Mouse (Mus musculus) heart, embryonic 16.5 days (tissue): ENCODE results near the gene Gng11. TPM values are rescaled to one million over a fixed set of nuclear protein-coding genes. Genes with fewer than 3 reads are reported as not detected.

ENCODE experiments used
- ATAC-seq: fragments of 200-750 bp; cut with Nextera tagmentation; replicated peaks from 2 replicates; pipeline ENCODE4 v1.8.0; 2017; ENCODE audit warnings: moderate number of reproducible peaks; ENCODE audit not compliant: insufficient read depth, low FRiP score; ENCODE audit errors: extremely low read depth
- H3K27ac ChIP-seq: fragments of 300-500 bp; sonication (generic); 2 replicates; pipeline ENCODE4 v1.5.1; 2014; ENCODE audit warnings: mild to moderate bottlenecking, low read length, control low read depth, moderate library complexity
- H3K27me3 ChIP-seq: fragments of 300-500 bp; sonication (generic); 2 replicates; pipeline ENCODE4 v1.6.1; 2014; ENCODE audit warnings: low read length, mixed read lengths; ENCODE audit not compliant: control insufficient read depth, insufficient read depth
- H3K36me3 ChIP-seq: fragments of 300-500 bp; sonication (generic); 2 replicates; pipeline ENCODE4 v1.6.1; 2014; ENCODE audit not compliant: control insufficient read depth, insufficient read depth
- H3K4me1 ChIP-seq: fragments of 300-500 bp; sonication (generic); 2 replicates; pipeline ENCODE4 v1.6.1; 2014; ENCODE audit warnings: low read length, mixed read lengths; ENCODE audit not compliant: control insufficient read depth, insufficient read depth
- H3K4me2 ChIP-seq: fragments of 300-500 bp; sonication (generic); 2 replicates; pipeline ENCODE4 v1.6.1; 2014; ENCODE audit warnings: low read depth, mild to moderate bottlenecking, control low read depth, low read length
- H3K4me3 ChIP-seq: fragments of 300-500 bp; sonication (generic); 2 replicates; pipeline ENCODE4 v1.5.1; 2014; ENCODE audit warnings: mild to moderate bottlenecking, control low read depth, low read length
- H3K9ac ChIP-seq: fragments of 300-500 bp; sonication (generic); 2 replicates; pipeline ENCODE4 v1.6.1; 2014; ENCODE audit warnings: low read length, control low read depth
- H3K9me3 ChIP-seq: fragments of 300-500 bp; sonication (generic); replicated peaks from 2 replicates; pipeline ENCODE4 v1.6.1; 2016; ENCODE audit warnings: low read length; ENCODE audit not compliant: control insufficient read depth
- WGBS: fragments of 180-500 bp; shearing (Covaris S2); extraction: QIAGEN DNeasy Blood & Tissue Kit; methylation state at CpG from one replicate; pipeline ENCODE4 v1.1.7; 2014; 5-methylcytosine and 5-hydroxymethylcytosine counted together
- polyA plus RNA-seq: library from polyadenylated mRNA; unstranded; fragments of >200 nt; fragmentation: Nextera tagmentation; extraction: Ambion mirVana; gene quantifications from 2 replicates; pipeline ENCODE4 v1.2.1, GENCODE M21; 2015

The Gng11 gene
- polyA plus RNA-seq, 1 experiment from 2014 or later, result 108 TPM

DNA sequence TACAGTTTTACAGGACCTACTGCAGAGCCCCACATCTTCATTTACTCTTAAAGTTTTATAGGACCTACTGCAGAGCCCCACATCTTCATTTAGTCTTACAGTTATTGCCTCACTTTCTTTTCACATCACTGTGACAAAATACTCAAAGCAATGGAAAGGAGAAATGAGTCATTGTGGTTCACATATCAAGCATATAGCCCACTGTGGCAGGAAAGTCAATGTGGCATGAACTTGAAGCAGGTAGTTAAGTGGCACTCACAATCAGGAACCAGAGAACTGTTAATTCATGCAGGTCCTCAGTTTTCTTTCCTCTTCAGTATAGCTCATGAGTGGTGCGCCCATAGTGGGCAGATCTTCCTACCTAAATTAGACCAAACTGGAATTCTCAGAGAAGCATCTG lies 43.5 kb downstream of the Gng11 start:
- Histone ChIP-seq H3K27me3 (no peaks in the 10 kb centered on the region), H3K36me3 (no peaks in the 10 kb centered on the region), H3K9me3 (no peaks in the 10 kb centered on the region), H3K27ac (no peak overlapping the region), H3K4me1 (no peaks in the 10 kb centered on the region), H3K4me2 (no peak overlapping the region), H3K9ac (no peak overlapping the region), H3K4me3 (no peak overlapping the region)
- ATAC-seq, result no peak
- WGBS, result 86% methylated on average over 1 of the region's 1 CpGs

- Histone ChIP-seq H3K27ac (no peak overlapping the region), H3K36me3 (no peaks in the 10 kb centered on the region), H3K9ac (no peak overlapping the region), H3K9me3 (no peaks in the 10 kb centered on the region), H3K4me1 (no peaks in the 10 kb centered on the region), H3K4me3 (no peak overlapping the region), H3K27me3 (no peaks in the 10 kb centered on the region), H3K4me2 (no peak overlapping the region)
- WGBS, result 44% methylated on average over 1 of the region's 1 CpGs
- no peak for ATAC-seq
These were observed 49.1 kb downstream of the Gng11 start for GRCm38 (mm10) chr6:4052843-4053242.

DNA sequence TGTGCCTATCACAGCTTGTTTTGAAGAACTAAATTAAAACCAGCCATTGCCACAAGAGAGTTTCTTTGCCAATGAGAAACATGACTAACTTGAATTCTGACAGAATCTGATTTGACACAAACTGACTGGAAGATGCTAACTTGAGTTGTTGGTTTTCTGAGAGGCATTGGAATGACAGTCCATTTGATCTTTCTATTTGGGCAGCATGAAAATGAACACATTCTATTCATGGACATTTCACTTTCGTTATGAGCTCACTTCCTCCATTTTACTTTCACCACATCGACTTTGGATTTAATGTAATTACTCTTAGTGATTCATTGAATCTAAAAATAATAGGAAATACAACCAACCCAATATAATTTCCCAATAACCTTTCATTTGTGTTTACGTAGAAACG lies 50.7 kb downstream of the Gng11 start:
- Histone ChIP-seq H3K4me2 (no peak overlapping the region), H3K9me3 (no peaks in the 10 kb centered on the region), H3K27ac (no peak overlapping the region), H3K4me1 (no peaks in the 10 kb centered on the region), H3K27me3 (no peaks in the 10 kb centered on the region), H3K9ac (no peak overlapping the region), H3K4me3 (no peak overlapping the region), H3K36me3 (no peaks in the 10 kb centered on the region)
- no peak for ATAC-seq
- WGBS, result 78% methylated on average over 4 of the region's 4 CpGs

Other genes with a start within 250 kb of the Gng11 start
- 0.15 and 0.18 TPM in 2 replicates for gene Calcr, start 239.2 kb upstream of the Gng11 start, polyA plus RNA-seq
- 4.0 and 5.1 TPM in 2 replicates for gene Tfpi2, start 15.0 kb upstream of the Gng11 start, polyA plus RNA-seq
- not detected in 2 replicates for gene Gngt1, start 10.1 kb upstream of the Gng11 start, polyA plus RNA-seq
- 39.7 and 48.6 TPM in 2 replicates for gene Bet1, start 83.1 kb downstream of the Gng11 start, polyA plus RNA-seq